Mouse (Mus musculus) liver, adult 2 months (tissue): Measurements from ENCODE around the gene Acaa1b. TPM values are rescaled to one million over a fixed set of nuclear protein-coding genes. Genes with fewer than 3 reads are reported as not detected.

Experiments used
- DNase-seq: peaks from one replicate; pipeline ENCODE4 v3.0.0-alpha.2; 2011; ENCODE audit warnings: low read depth, low spot score; ENCODE audit errors: extremely low read depth
- H3K27ac ChIP-seq: fragments of 200-500 bp; replicated peaks from 2 replicates; pipeline ENCODE4 v1.5.1; 2012; ENCODE audit warnings: low read depth, mild to moderate bottlenecking, control low read depth, inconsistent platforms, low read length; ENCODE audit not compliant: insufficient read depth
- H3K27me3 ChIP-seq: fragments of 200-500 bp; 2 replicates; pipeline ENCODE4 v1.6.1; 2012; ENCODE audit warnings: mild to moderate bottlenecking, moderate library complexity, low read length, inconsistent platforms; ENCODE audit not compliant: control insufficient read depth, insufficient read depth
- H3K36me3 ChIP-seq: fragments of 200-500 bp; 2 replicates; pipeline ENCODE4 v1.6.1; 2012; ENCODE audit warnings: low read length, inconsistent platforms; ENCODE audit not compliant: control insufficient read depth, insufficient read depth
- H3K4me1 ChIP-seq: fragments of 200-500 bp; 2 replicates; pipeline ENCODE4 v1.6.1; 2011; ENCODE audit warnings: low read length; ENCODE audit not compliant: control insufficient read depth, insufficient read depth
- H3K4me3 ChIP-seq: fragments of 200-500 bp; 2 replicates; pipeline ENCODE4 v1.5.1; 2011; ENCODE audit warnings: low read depth, mild to moderate bottlenecking, control low read depth, low read length, moderate library complexity; ENCODE audit not compliant: insufficient read depth
- H3K79me2 ChIP-seq: fragments of 200-500 bp; 2 replicates; pipeline ENCODE4 v1.6.1; 2012; ENCODE audit warnings: inconsistent platforms, mild to moderate bottlenecking, low read length, moderate library complexity; ENCODE audit not compliant: control insufficient read depth, insufficient read depth
- H3K9ac ChIP-seq: fragments of 200-500 bp; 2 replicates; pipeline ENCODE4 v1.6.1; 2012; ENCODE audit warnings: low read depth, mild to moderate bottlenecking, control low read depth, inconsistent platforms, low read length
- CTCF ChIP-seq: fragments of 200-500 bp; IDR thresholded peaks from 2 replicates; pipeline ENCODE4 v1.5.1; 2011; ENCODE audit warnings: low read depth, low read length, control low read depth
- POLR2A ChIP-seq: fragments of 200-500 bp; IDR thresholded peaks from 2 replicates; pipeline ENCODE4 v1.6.1; 2011; ENCODE audit warnings: low read length, control low read depth; ENCODE audit not compliant: insufficient read depth; ENCODE audit errors: extremely low read depth
- WGBS: fragments of 180-500 bp; shearing (Covaris S2); methylation state at CpG from one replicate; pipeline ENCODE4 v1.1.7; 2018; 5-methylcytosine and 5-hydroxymethylcytosine counted together
- polyA plus RNA-seq: library from polyadenylated mRNA; depleted of rRNA; stranded (reverse); fragments of >200 nt; gene quantifications from 2 replicates; pipeline ENCODE4 v1.2.3, GENCODE M21; 2012
- total RNA-seq: library from RNA; depleted of rRNA; stranded (reverse); fragments of >200 nt; gene quantifications from 2 replicates; pipeline ENCODE4 v1.2.3, GENCODE M21; 2014

Acaa1b gene
- total and polyA plus RNA-seq, 2 experiments: 780 to 1,582 TPM

- Histone ChIP-seq H3K27ac (peak overlapping the region; percentile 80), H3K4me3 (no peak overlapping the region), H3K4me1 (peaks cover 33% of the 10 kb centered on the region), H3K79me2 (no peaks in the 10 kb centered on the region), H3K9ac (peak overlapping the region; percentile 18; the same call in 1 of the 2 replicates), H3K27me3 (no peaks in the 10 kb centered on the region), H3K36me3 (no peaks in the 10 kb centered on the region)
- TF ChIP-seq POLR2A: no peak
- TF ChIP-seq CTCF: no peak
- peak; percentile 99 for DNase-seq
- 25% methylated on average over 3 of the region's 3 CpGs for WGBS
Observed at GRCm38 (mm10) chr9:119160689-119161088, 3.8 kb upstream of the Acaa1b start.

- DNase-seq: no peak
- 74% methylated on average over 4 of the region's 4 CpGs for WGBS
- Histone ChIP-seq H3K36me3 (peaks cover 13% of the 10 kb centered on the region), H3K4me3 (no peak within 1 kb of the TSS), H3K9ac (no peak within 1 kb of the TSS), H3K27me3 (no peaks in the 10 kb centered on the region), H3K79me2 (no peaks in the 10 kb centered on the region), H3K4me1 (peaks cover 34% of the 10 kb centered on the region), H3K27ac (peak within 1 kb of the TSS; percentile 80)
- TF ChIP-seq POLR2A: no peak
- no peak for TF ChIP-seq CTCF
Observed at GRCm38 (mm10) chr9:119158861-119159260, 2.0 kb upstream of the Acaa1b start, which contains the start of gene Gm47289. Gm47289 (plus strand) TSS chr9:119159161.

GRCm38 (mm10) chr9:119155826-119156225 lies 1.1 kb downstream of the Acaa1b start:
- H3K9ac ChIP-seq: peak overlapping the region; percentile 88
- peak overlapping the region; percentile 81 for H3K27ac ChIP-seq
- no peaks in the 10 kb centered on the region for H3K27me3 ChIP-seq
- peak overlapping the region; percentile 66 for H3K4me3 ChIP-seq
- H3K79me2 ChIP-seq: no peaks in the 10 kb centered on the region
- peaks cover 28% of the 10 kb centered on the region for H3K36me3 ChIP-seq
- no peak for DNase-seq
- no peak for TF ChIP-seq CTCF
- no peak for TF ChIP-seq POLR2A
- peaks cover 38% of the 10 kb centered on the region for H3K4me1 ChIP-seq
- WGBS: 11% methylated on average over 7 of the region's 7 CpGs

GRCm38 (mm10) chr9:119155416-119155815 lies 1.5 kb downstream of the Acaa1b start:
- 21% methylated on average over 8 of the region's 8 CpGs for WGBS
- no peaks in the 10 kb centered on the region for H3K79me2 ChIP-seq
- H3K36me3 ChIP-seq: peaks cover 29% of the 10 kb centered on the region
- peak overlapping the region; percentile 81 for H3K27ac ChIP-seq
- H3K9ac ChIP-seq: peak overlapping the region; percentile 88
- DNase-seq: peak; percentile 96
- TF ChIP-seq CTCF (0 out of 2 replicates have a peak, but pooled peaks have one; percentile 2), POLR2A (peak; percentile 37; the same call in 1 of the 2 replicates)
- peaks cover 37% of the 10 kb centered on the region for H3K4me1 ChIP-seq
- no peaks in the 10 kb centered on the region for H3K27me3 ChIP-seq
- H3K4me3 ChIP-seq: peak overlapping the region; percentile 66

- Histone ChIP-seq H3K36me3 (peaks cover 36% of the 10 kb centered on the region), H3K27ac (no peak overlapping the region), H3K9ac (0 out of 2 replicates have a peak overlapping the region, but pooled peaks have one; percentile 2), H3K27me3 (no peaks in the 10 kb centered on the region), H3K4me1 (peaks cover 19% of the 10 kb centered on the region), H3K79me2 (no peaks in the 10 kb centered on the region), H3K4me3 (no peak overlapping the region)
- WGBS: 14% methylated on average over 2 of the region's 2 CpGs
- TF ChIP-seq POLR2A (no peak), CTCF (no peak)
- peak; percentile 55 for DNase-seq
Observed at GRCm38 (mm10) chr9:119151751-119152150, 5.1 kb downstream of the Acaa1b start.

GRCm38 (mm10) chr9:119149601-119150000 lies 7.3 kb downstream of the Acaa1b start:
- TF ChIP-seq POLR2A (0 out of 2 replicates have a peak, but pooled peaks have one; percentile 32), CTCF (no peak)
- peaks cover 29% of the 10 kb centered on the region; the same call in 1 of the 2 replicates for H3K36me3 ChIP-seq
- DNase-seq: peak; percentile 45
- 61% methylated on average over 5 of the region's 5 CpGs for WGBS
- H3K27me3 ChIP-seq: no peaks in the 10 kb centered on the region
- no peaks in the 10 kb centered on the region for H3K79me2 ChIP-seq
- no peak overlapping the region for H3K4me3 ChIP-seq
- H3K9ac ChIP-seq: no peak overlapping the region
- H3K27ac ChIP-seq: no peak overlapping the region
- H3K4me1 ChIP-seq: peaks cover 16% of the 10 kb centered on the region
